Mouse (Mus musculus) thymus, postnatal 14 days (tissue): ENCODE measurements at regions not wholly inside any gene's neighbourhood (a gene's known extent, or its start where the extent isn't known, plus 50 kb on each side); places are given as distances from the start of the nearest gene placed in this dataset.

Experiments used
- DNase-seq: peaks from one replicate; pipeline ENCODE4 v3.0.0; 2021

DNA sequence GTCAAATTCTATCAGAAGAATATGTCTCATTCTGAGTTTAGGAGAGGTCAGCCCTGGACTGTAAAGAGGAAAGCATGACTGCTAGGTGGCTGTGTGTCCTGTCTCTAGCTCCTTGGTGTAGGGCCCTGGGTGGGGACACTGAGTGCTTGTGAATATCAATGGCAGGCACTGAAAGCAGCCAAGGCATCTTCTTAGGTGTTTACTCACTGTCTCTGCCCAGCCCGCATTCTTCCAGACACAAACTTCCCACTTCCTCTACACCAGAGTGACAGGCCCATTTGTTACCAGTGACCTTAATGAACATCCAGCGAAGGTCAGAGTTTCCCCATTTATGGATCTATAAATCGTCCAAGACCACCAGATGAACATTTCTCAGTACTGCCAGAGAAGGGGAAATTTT, 823.1 kb downstream of the Efna5 start:
- no peak for DNase-seq

DNA sequence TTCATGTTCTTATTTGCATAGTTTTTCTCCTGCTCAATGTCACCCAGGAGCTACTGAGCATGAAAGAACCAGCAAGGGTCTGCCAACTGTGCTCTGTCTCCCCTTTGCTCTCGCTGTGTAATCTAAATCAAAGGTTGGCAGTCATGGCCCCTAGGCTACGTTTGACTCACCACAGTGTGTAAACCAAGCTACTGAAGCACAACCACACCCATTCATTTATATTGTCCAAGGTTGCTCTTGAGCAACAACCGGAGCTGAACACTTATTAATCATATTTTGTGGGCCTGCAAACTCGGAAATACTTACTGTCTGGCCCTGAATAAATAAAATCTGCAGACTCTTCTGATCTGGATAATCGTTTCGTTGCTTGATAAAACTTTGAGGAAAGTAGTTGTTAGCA, 826.3 kb downstream of the Efna5 start:
- no peak for DNase-seq

DNA sequence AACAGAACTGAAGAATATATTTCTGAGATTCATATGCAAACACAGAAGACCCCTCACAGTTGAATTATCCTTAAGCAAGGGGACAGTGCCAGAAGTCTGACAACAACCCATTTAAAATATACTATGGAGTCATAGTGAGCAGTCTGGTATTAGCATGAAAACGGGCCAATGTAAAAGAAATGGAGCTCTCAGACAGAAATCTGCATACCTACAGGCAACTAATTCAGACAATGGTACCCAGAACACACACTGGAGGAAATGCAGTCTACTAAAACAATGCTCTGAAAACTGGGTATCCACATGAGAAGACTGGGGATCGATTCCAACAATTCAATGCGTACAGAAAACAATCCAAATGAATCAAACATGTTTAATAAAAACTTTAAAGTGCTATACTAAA, 832.1 kb downstream of the Efna5 start:
- no peak for DNase-seq

DNA sequence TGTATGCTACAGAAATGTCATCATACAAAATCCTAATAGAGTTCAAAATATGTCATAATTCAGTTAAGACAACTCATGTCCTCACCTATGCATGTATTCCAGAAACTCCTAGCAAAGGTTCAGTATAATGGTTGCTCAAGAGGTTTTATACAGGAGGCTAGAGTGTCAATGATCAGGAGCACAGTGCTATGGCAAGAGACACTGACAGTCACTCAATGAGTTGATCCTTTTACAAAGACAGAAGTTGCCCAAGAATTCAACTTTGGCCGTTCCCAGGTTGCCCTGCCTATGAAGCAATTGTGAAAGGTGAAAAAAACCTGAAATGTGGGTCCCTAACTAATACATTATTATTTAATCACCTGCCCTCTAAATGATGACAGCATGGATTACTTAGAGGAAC, 850.5 kb downstream of the Efna5 start:
- no peak for DNase-seq
